In genomic region chr15:79347165-79347844, GRCm38 (mm10) we compare ENCODE assay signal across 8 mouse cellular contexts. TPM values are rescaled to one million over a fixed set of nuclear protein-coding genes. Genes with fewer than 3 reads are reported as not detected.
DNase-seq lines count a peak whose midpoint lies in the region; ATAC-seq and TF ChIP-seq lines count a peak whose summit lies in the region.

No protein-coding gene starts in this region.

- no peaks in the 10 kb centered on the region for H3K36me3 ChIP-seq in ES-E14 (ENCODE audit: control insufficient read depth, insufficient read depth, low read length, poor library complexity, severe bottlenecking)
- no peaks in the 10 kb centered on the region for H3K36me3 ChIP-seq in forebrain, embryonic 15.5 days
- H3K36me3 ChIP-seq in neural tube, embryonic 15.5 days = no peaks in the 10 kb centered on the region

- TF ChIP-seq POLR2A in lung, adult 2 months (IDR thresholded peaks at IDR 0.05; ENCODE audit: borderline replicate concordance, extremely low read depth, low read depth, low read length) = no peak

- H3K4me2 ChIP-seq in forebrain, embryonic 15.5 days (replicated peaks) = peak overlapping the region; percentile 87
- peak overlapping the region; percentile 97 for H3K4me2 ChIP-seq in neural tube, embryonic 15.5 days

- intact Hi-C loops in heart, postnatal 25 days (cut with DNase I) = loop anchor here (2.0 kb wide), 1 partner anchor 17 kb away; no protein-coding TSS in a partner anchor

- 0 out of 2 replicates have a peak, but pooled peaks cover 4% of the 10 kb centered on the region for H3K27me3 ChIP-seq in forebrain, embryonic 15.5 days
- peaks cover 13% of the 10 kb centered on the region for H3K27me3 ChIP-seq in neural tube, embryonic 15.5 days (replicated peaks)

- H3K4me3 ChIP-seq in ES-E14 (ENCODE audit: insufficient read depth in 1 of 2, low read depth in 1 of 2, low read length in 2 of 2, poor library complexity in 1 of 2, severe bottlenecking in 1 of 2) = peak overlapping the region; percentile 87 to 97
- peak overlapping the region; percentile 70 for H3K4me3 ChIP-seq in forebrain, embryonic 15.5 days
- peak overlapping the region; percentile 71 for H3K4me3 ChIP-seq in layer of hippocampus, adult 2 months
- peak overlapping the region; percentile 72 for H3K4me3 ChIP-seq in lung, adult 2 months (replicated peaks; ENCODE audit: extremely low read depth, low read depth, low read length)
- peak overlapping the region; percentile 85 for H3K4me3 ChIP-seq in neural tube, embryonic 15.5 days (replicated peaks)

- H3K27ac ChIP-seq in ES-E14 (ENCODE audit: insufficient read depth, low read depth, low read length, poor library complexity, severe bottlenecking) = peak overlapping the region; percentile 91; the same call in 1 of the 2 replicates
- peak overlapping the region; percentile 75 for H3K27ac ChIP-seq in forebrain, embryonic 15.5 days (replicated peaks)
- H3K27ac ChIP-seq in layer of hippocampus, adult 2 months = peak overlapping the region; percentile 60; the same call in 1 of the 2 replicates
- H3K27ac ChIP-seq in neural tube, embryonic 15.5 days (replicated peaks) = peak overlapping the region; percentile 85

- under 1% methylated on average over 61 of the region's 61 CpGs for WGBS in forebrain, embryonic 15.5 days
- WGBS in lung, adult 2 months = under 1% methylated on average over 61 of the region's 61 CpGs
- WGBS in neural tube, embryonic 15.5 days = under 1% methylated on average over 52 of the region's 61 CpGs

- H3K4me1 ChIP-seq in ES-E14 (ENCODE audit: control insufficient read depth in 2 of 2, insufficient read depth in 2 of 2, low read length in 2 of 2, poor library complexity in 1 of 2) = peaks cover 3 to 26% of the 10 kb centered on the region in 2 experiments; a peak in 3 of 4 replicates
- H3K4me1 ChIP-seq in forebrain, embryonic 15.5 days = peaks cover 12% of the 10 kb centered on the region
- H3K4me1 ChIP-seq in lung, adult 2 months (ENCODE audit: control insufficient read depth, insufficient read depth, low read length) = peaks cover 16% of the 10 kb centered on the region
- peaks cover 24% of the 10 kb centered on the region for H3K4me1 ChIP-seq in neural tube, embryonic 15.5 days

- in situ Hi-C loops in ES-E14 (cut with MboI; ENCODE audit: low sequenced_read_pairs in 2 of 2, unreplicated experiment in 2 of 2) = no loop called here

- peak; percentile 93 for ATAC-seq in forebrain, embryonic 15.5 days (replicated peaks)
- ATAC-seq in neural tube, embryonic 15.5 days (ENCODE audit: low FRiP score) = peak; percentile 90

- DNase-seq in ES-E14 (ENCODE audit: low read depth, low spot score) = peak; percentile 93
- peak; percentile 69 for DNase-seq in cerebellum, adult 11 months
- DNase-seq in heart, postnatal 25 days (ENCODE audit: low spot score) = peak; percentile 89
- DNase-seq in layer of hippocampus, adult 2 months (ENCODE audit: low spot score in 2 of 2) = peak; percentile 78 to 83
- DNase-seq in lung, adult 2 months = peak; percentile 89
- peak; percentile 86 to 87 for DNase-seq in thymus, adult 18-20 months

- peak overlapping the region; percentile 95 for H3K9ac ChIP-seq in ES-E14 (ENCODE audit: insufficient read depth, low read depth, low read length, poor library complexity, severe bottlenecking)
- H3K9ac ChIP-seq in forebrain, embryonic 15.5 days (replicated peaks) = peak overlapping the region; percentile 56
- peak overlapping the region; percentile 75 for H3K9ac ChIP-seq in neural tube, embryonic 15.5 days (replicated peaks)

- H3K9me3 ChIP-seq in ES-E14 (ENCODE audit: control insufficient read depth, insufficient read depth, low read depth, low read length) = no peaks in the 10 kb centered on the region
- H3K9me3 ChIP-seq in forebrain, embryonic 15.5 days = no peaks in the 10 kb centered on the region
- H3K9me3 ChIP-seq in neural tube, embryonic 15.5 days (replicated peaks) = no peaks in the 10 kb centered on the region

- 0 out of 2 replicates have a peak, but pooled peaks have one; percentile 7 for TF ChIP-seq CTCF in layer of hippocampus, adult 2 months (conservative IDR thresholded peaks at IDR 0.05)
- no peak for TF ChIP-seq CTCF in lung, adult 2 months (IDR thresholded peaks at IDR 0.05; ENCODE audit: insufficient read depth, low read length)

TF ChIP-seq in ES-E14, 5 proteins besides CTCF, POLR2A, EP300 and RAD21:
- TF ChIP-seq MAFK (IDR thresholded peaks at IDR 0.05; ENCODE audit: insufficient read depth, low read depth, low read length) (peak; percentile 68), ZNF384 (IDR thresholded peaks at IDR 0.05; ENCODE audit: low read depth, low read length) (no peak)
TF ChIP-seq in ES-E14: peak in this region for 1.

RNA-seq across cellular contexts. Expression of gene Maff, which starts 0.9 kb away (rescaled TPM):
- total RNA-seq in ES-E14 (2012; rRNA removed) = 9.7 and 13.2 TPM in 2 replicates
- polyA plus RNA-seq in forebrain, embryonic 15.5 days (2015; fragmentation: Nextera tagmentation; extraction: Ambion mirVana) = 0.79 and 0.97 TPM in 2 replicates
- total RNA-seq in heart, postnatal 25 days (2021) = 1 to 10 TPM; 8.1 to 8.3 TPM
- 1 to 10 TPM in 1 of 2 experiments, under 1 TPM in 1; 0.87 to 1.8 TPM for total RNA-seq in layer of hippocampus, adult 2 months (2021)
- 12.1 and 21.0 TPM in 2 replicates for polyA plus RNA-seq in lung, adult 2 months (2012; rRNA removed)
- 0.81 and 1.7 TPM in 2 replicates for polyA plus RNA-seq in neural tube, embryonic 15.5 days (2015; fragmentation: Nextera tagmentation; extraction: Ambion mirVana)

RNA-seq across cellular contexts. Expression of gene Pla2g6, which starts 19.1 kb away (rescaled TPM):
- 59.2 and 80.9 TPM in 2 replicates for total RNA-seq in ES-E14 (2012; rRNA removed)
- 25.8 and 29.5 TPM in 2 replicates for polyA plus RNA-seq in forebrain, embryonic 15.5 days (2015; fragmentation: Nextera tagmentation; extraction: Ambion mirVana)
- total RNA-seq in heart, postnatal 25 days (2021) = 1 to 10 TPM; 9.6 to 9.9 TPM
- 10 to 100 TPM; 23.8 to 23.9 TPM for total RNA-seq in layer of hippocampus, adult 2 months (2021)
- polyA plus RNA-seq in lung, adult 2 months (2012; rRNA removed) = 25.9 and 26.1 TPM in 2 replicates
- polyA plus RNA-seq in neural tube, embryonic 15.5 days (2015; fragmentation: Nextera tagmentation; extraction: Ambion mirVana) = 26.1 and 27.9 TPM in 2 replicates

RNA-seq across cellular contexts. Expression of gene Tmem184b, which starts 56.1 kb away (rescaled TPM):
- total RNA-seq in ES-E14 (2012; rRNA removed) = 40.6 and 51.7 TPM in 2 replicates
- polyA plus RNA-seq in forebrain, embryonic 15.5 days (2015; fragmentation: Nextera tagmentation; extraction: Ambion mirVana) = 37.5 and 40.8 TPM in 2 replicates
- 10 to 100 TPM; 43.0 to 46.7 TPM for total RNA-seq in heart, postnatal 25 days (2021)
- 10 to 100 TPM; 53.6 to 56.0 TPM for total RNA-seq in layer of hippocampus, adult 2 months (2021)
- 269 and 331 TPM in 2 replicates for polyA plus RNA-seq in lung, adult 2 months (2012; rRNA removed)
- 43.1 and 46.3 TPM in 2 replicates for polyA plus RNA-seq in neural tube, embryonic 15.5 days (2015; fragmentation: Nextera tagmentation; extraction: Ambion mirVana)

Comparison
In these comparisons a context has a peak if more than half of its experiments do, and no peak if none do; other contexts are left out.
1. Peak in every context shown above with its lines: DNase-seq, ATAC-seq, H3K4me3 ChIP-seq and H3K27ac ChIP-seq.